16 mouse cellular contexts compared by ENCODE assay signal in the genomic region with DNA sequence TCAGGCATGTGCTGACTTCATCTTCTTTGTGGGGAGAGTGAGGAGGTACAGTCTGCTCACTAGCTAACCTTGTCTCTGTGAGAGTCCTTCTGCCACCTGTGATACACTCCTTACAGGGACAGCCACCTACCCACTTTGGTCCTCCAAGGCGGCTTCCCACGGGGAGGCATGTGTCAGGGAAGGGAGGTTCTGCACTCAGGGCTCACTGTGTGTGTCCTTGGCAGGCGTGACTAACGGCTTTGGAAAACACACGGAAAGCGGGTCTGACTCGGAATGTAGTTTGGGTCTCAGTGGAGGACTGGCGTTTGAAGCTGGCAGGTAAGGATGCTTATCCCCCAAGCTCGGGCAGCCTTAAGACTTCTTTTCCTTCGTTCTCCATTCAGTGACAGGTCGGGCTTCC. TPM values are rescaled to one million over a fixed set of nuclear protein-coding genes. Genes with fewer than 3 reads are reported as not detected.
DNase-seq lines count a peak whose midpoint lies in the region; ATAC-seq and TF ChIP-seq lines count a peak whose summit lies in the region.
"Had no signal": no experiment of that assay in that cellular context is flagged by ENCODE, and none has a peak within 500 bp of the region (broad histone marks: within the 10 kb centered on the region; RNA-seq: fewer than 3 reads in every experiment).

No protein-coding gene starts in this region.

- ATAC-seq in stomach, embryonic 14.5 days (ENCODE audit: insufficient number of reproducible peaks, insufficient read depth, low FRiP score, low read depth), result 0 out of 2 replicates have a peak, but pooled peaks have one; percentile 6
- no peak for ATAC-seq in stomach, postnatal 0 days (ENCODE audit: low FRiP score, low TSS enrichment)
- ATAC-seq in erythroid progenitor cell, adult 5-6 weeks (replicated peaks; ENCODE audit: low FRiP score, poor library complexity, severe bottlenecking), result peak; percentile 39; the same call in 1 of the 2 replicates
- ATAC-seq: midbrain, embryonic 16.5 days had no signal

- H3K9ac ChIP-seq in stomach, embryonic 14.5 days (replicated peaks; ENCODE audit: low read depth, low read length), result no peak overlapping the region
- H3K9ac ChIP-seq in stomach, postnatal 0 days (ENCODE audit: low read length), result no peak overlapping the region
- H3K9ac ChIP-seq: embryonic facial prominence, embryonic 12.5 days; forebrain, embryonic 12.5 days; lung, embryonic 15.5 days had no signal

- no peaks in the 10 kb centered on the region for H3K9me3 ChIP-seq in heart, embryonic 10.5 days
- H3K9me3 ChIP-seq in stomach, embryonic 14.5 days (ENCODE audit: control insufficient read depth, low read depth, low read length), result no peaks in the 10 kb centered on the region
- no peaks in the 10 kb centered on the region for H3K9me3 ChIP-seq in stomach, postnatal 0 days (ENCODE audit: control insufficient read depth, low read length)
- H3K9me3 ChIP-seq: embryonic facial prominence, embryonic 12.5 days; forebrain, embryonic 12.5 days; limb, embryonic 10.5 days; lung, embryonic 15.5 days had no signal

- DNase-seq in heart, embryonic 10.5 days (ENCODE audit: low spot score), result no peak
- no peak for DNase-seq in heart, postnatal 14 days
- no peak for DNase-seq in stomach, postnatal 0 days (ENCODE audit: low spot score)
- no peak for DNase-seq in kidney, adult 9 months
- no peak for DNase-seq in gastrocnemius, postnatal 25 days
- DNase-seq: heart, postnatal 36 days; kidney, adult 2 months; kidney, postnatal 4 days had no signal

- WGBS in heart, embryonic 10.5 days, result 85% methylated on average over 11 of the region's 11 CpGs
- 81% methylated on average over 11 of the region's 11 CpGs for whole genome bisulfite sequencing in stomach, embryonic 14.5 days
- WGBS in stomach, postnatal 0 days, result 80% methylated on average over 11 of the region's 11 CpGs

- H3K4me1 ChIP-seq in heart, embryonic 10.5 days, result peaks cover 23% of the 10 kb centered on the region
- no peaks in the 10 kb centered on the region for H3K4me1 ChIP-seq in stomach, embryonic 14.5 days (ENCODE audit: control insufficient read depth, insufficient read depth, low read length)
- H3K4me1 ChIP-seq in stomach, postnatal 0 days (replicated peaks; ENCODE audit: control insufficient read depth, insufficient read depth), result no peaks in the 10 kb centered on the region
- H3K4me1 ChIP-seq: embryonic facial prominence, embryonic 12.5 days; forebrain, embryonic 12.5 days; limb, embryonic 10.5 days; lung, embryonic 15.5 days had no signal

- no peak for TF ChIP-seq CTCF in stomach, postnatal 0 days (IDR thresholded peaks at IDR 0.05; ENCODE audit: low read depth)

- intact Hi-C loops in heart, postnatal 14 days (cut with DNase I), result no loop called here

- peaks cover 97% of the 10 kb centered on the region for H3K36me3 ChIP-seq in heart, embryonic 10.5 days
- H3K36me3 ChIP-seq in stomach, embryonic 14.5 days (ENCODE audit: control insufficient read depth, insufficient read depth, low read length), result peaks cover 82% of the 10 kb centered on the region
- H3K36me3 ChIP-seq in stomach, postnatal 0 days (ENCODE audit: control insufficient read depth, insufficient read depth, low read length), result peaks cover 36% of the 10 kb centered on the region

- H3K4me3 ChIP-seq in heart, embryonic 10.5 days, result no peak overlapping the region
- no peak overlapping the region for H3K4me3 ChIP-seq in stomach, embryonic 14.5 days (ENCODE audit: low read depth, low read length)
- H3K4me3 ChIP-seq in stomach, postnatal 0 days (ENCODE audit: low read depth, low read length), result no peak overlapping the region
- H3K4me3 ChIP-seq: embryonic facial prominence, embryonic 12.5 days; forebrain, embryonic 12.5 days; limb, embryonic 10.5 days; lung, embryonic 15.5 days had no signal

- peak overlapping the region; percentile 75 for H3K27ac ChIP-seq in heart, embryonic 10.5 days
- H3K27ac ChIP-seq in stomach, embryonic 14.5 days (ENCODE audit: low read length), result no peak overlapping the region
- H3K27ac ChIP-seq in stomach, postnatal 0 days (replicated peaks), result no peak overlapping the region
- H3K27ac ChIP-seq: embryonic facial prominence, embryonic 12.5 days; forebrain, embryonic 12.5 days; lung, embryonic 15.5 days had no signal

- no peak overlapping the region for H3K4me2 ChIP-seq in stomach, embryonic 14.5 days (replicated peaks; ENCODE audit: low read depth, low read length)
- no peak overlapping the region for H3K4me2 ChIP-seq in stomach, postnatal 0 days (replicated peaks; ENCODE audit: low read depth)
- H3K4me2 ChIP-seq: embryonic facial prominence, embryonic 12.5 days; forebrain, embryonic 12.5 days; lung, embryonic 15.5 days had no signal

- TF ChIP-seq EP300 in stomach, postnatal 0 days (optimal IDR thresholded peaks at IDR 0.05), result no peak

- H3K27me3 ChIP-seq in heart, embryonic 10.5 days (ENCODE audit: insufficient read depth, poor library complexity, severe bottlenecking), result no peaks in the 10 kb centered on the region
- no peaks in the 10 kb centered on the region for H3K27me3 ChIP-seq in stomach, embryonic 14.5 days (ENCODE audit: control insufficient read depth, insufficient read depth, low read length)
- no peaks in the 10 kb centered on the region for H3K27me3 ChIP-seq in stomach, postnatal 0 days (ENCODE audit: control insufficient read depth, insufficient read depth, low read length)
- H3K27me3 ChIP-seq: embryonic facial prominence, embryonic 12.5 days; forebrain, embryonic 12.5 days; lung, embryonic 15.5 days had no signal

RNA-seq across cellular contexts. Expression of a gene that starts 22.9 kb away (rescaled TPM):
- 14.1 and 14.5 TPM in 2 replicates for polyA plus RNA-seq in heart, embryonic 10.5 days (2016; fragmentation: Nextera tagmentation; extraction: Ambion mirVana)
- 10 to 100 TPM; 17.2 to 18.5 TPM for total RNA-seq in heart, postnatal 14 days (2021)
- 12.6 and 13.8 TPM in 2 replicates for polyA plus RNA-seq in stomach, embryonic 14.5 days (2014; fragmentation: Nextera tagmentation; extraction: Ambion mirVana)
- polyA plus RNA-seq in stomach, postnatal 0 days (2015; fragmentation: Nextera tagmentation; extraction: Ambion mirVana), result 5.2 and 5.7 TPM in 2 replicates
- 497 and 560 TPM in 2 replicates for total RNA-seq in erythroid progenitor cell, adult 5-6 weeks (2015; ENCODE audit: low replicate concordance)
- total RNA-seq in erythroid progenitor cell, adult 5-6 weeks (2017; ENCODE audit: low replicate concordance), result 243 and 286 TPM in 2 replicates
- 10 to 100 TPM; 12.1 to 12.3 TPM for total RNA-seq in gastrocnemius, postnatal 25 days (2021)

RNA-seq across cellular contexts. Expression of a gene that starts 34.5 kb away (rescaled TPM):
- polyA plus RNA-seq in heart, embryonic 10.5 days (2016; fragmentation: Nextera tagmentation; extraction: Ambion mirVana), result not detected in 2 replicates
- total RNA-seq in heart, postnatal 14 days (2021), result not detected
- 0.07 TPM in 1 of 2 replicates, not detected in the other for polyA plus RNA-seq in stomach, embryonic 14.5 days (2014; fragmentation: Nextera tagmentation; extraction: Ambion mirVana)
- polyA plus RNA-seq in stomach, postnatal 0 days (2015; fragmentation: Nextera tagmentation; extraction: Ambion mirVana), result 12.7 TPM in 2 replicates
- total RNA-seq in erythroid progenitor cell, adult 5-6 weeks (2015; ENCODE audit: low replicate concordance), result 2.2 TPM in 1 of 2 replicates, not detected in the other
- not detected in 2 replicates for total RNA-seq in erythroid progenitor cell, adult 5-6 weeks (2017; ENCODE audit: low replicate concordance)
- total RNA-seq in gastrocnemius, postnatal 25 days (2021), result not detected
- total RNA-seq: heart, postnatal 36 days had no signal
- polyA plus RNA-seq: forebrain, embryonic 12.5 days; kidney, adult 2 months; lung, embryonic 15.5 days; midbrain, embryonic 16.5 days; spleen, adult 2 months had no signal

RNA-seq across cellular contexts. Expression of a gene that starts 54.7 kb away (rescaled TPM):
- polyA plus RNA-seq in heart, embryonic 10.5 days (2016; fragmentation: Nextera tagmentation; extraction: Ambion mirVana), result 5.3 and 13.6 TPM in 2 replicates
- under 1 TPM; 0.17 to 0.33 TPM for total RNA-seq in heart, postnatal 14 days (2021)
- 77.5 and 78.3 TPM in 2 replicates for polyA plus RNA-seq in stomach, embryonic 14.5 days (2014; fragmentation: Nextera tagmentation; extraction: Ambion mirVana)
- polyA plus RNA-seq in stomach, postnatal 0 days (2015; fragmentation: Nextera tagmentation; extraction: Ambion mirVana), result 211 and 220 TPM in 2 replicates
- total RNA-seq in erythroid progenitor cell, adult 5-6 weeks (2015; ENCODE audit: low replicate concordance), result 2.2 and 12.2 TPM in 2 replicates
- total RNA-seq in erythroid progenitor cell, adult 5-6 weeks (2017; ENCODE audit: low replicate concordance), result 0.61 and 4.2 TPM in 2 replicates
- under 1 TPM in 1 of 2 experiments, not detected in 1; 0.16 TPM for total RNA-seq in gastrocnemius, postnatal 25 days (2021)

Comparison
In these comparisons a context has a peak if more than half of its experiments do, and no peak if none do; other contexts are left out.
1. RNA of a gene that starts 22.9 kb away (total RNA-seq): 243 to 560 TPM in erythroid progenitor cell, adult 5-6 weeks; 17.2 to 18.5 TPM in heart, postnatal 14 days and 12.1 to 12.3 TPM in gastrocnemius, postnatal 25 days; every median in the first group is over 10 times any median in the second.